Mouse (Mus musculus): ENCODE results near the gene Myo6. TPM values are rescaled to one million over a fixed set of nuclear protein-coding genes. Genes with fewer than 3 reads are reported as not detected.

Gene Myo6
- polyA plus RNA-seq, 1 experiment from 2014 or later = 15.2 TPM

DNA sequence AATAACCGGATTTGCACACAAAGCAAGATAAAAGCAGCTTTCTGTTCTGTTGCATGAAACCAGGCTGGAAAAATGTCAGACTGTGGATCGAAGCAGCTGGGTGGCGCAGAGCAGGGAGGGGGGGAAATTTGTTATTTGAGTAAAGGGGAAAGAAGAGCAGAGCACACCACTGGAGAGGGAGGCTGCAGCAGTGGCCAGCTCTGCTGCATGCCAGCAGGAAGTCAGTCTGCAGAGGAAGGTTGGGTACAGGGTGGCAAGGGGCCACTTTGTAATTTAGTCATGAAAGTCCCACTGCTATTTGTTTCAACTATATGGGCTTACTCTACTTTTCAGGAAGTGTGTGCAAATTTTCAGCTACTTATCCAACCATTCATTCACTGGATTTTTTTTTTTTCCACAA is 31.3 kb downstream of the Myo6 start:
- Histone ChIP-seq H3K9me3 (ENCODE audit: control insufficient read depth, low read length) (no peaks in the 10 kb centered on the region), H3K4me2 (ENCODE audit: low read length) (no peak overlapping the region), H3K27ac (replicated peaks in 1 of 2; ENCODE audit: control insufficient read depth in 1 of 2, insufficient read depth in 1 of 2, low read depth in 2 of 2, low read length in 2 of 2) (no peak overlapping the region), H3K36me3 (ENCODE audit: control insufficient read depth, insufficient read depth, low read length) (no peaks in the 10 kb centered on the region), H3K4me1 (ENCODE audit: control insufficient read depth in 2 of 2, insufficient read depth in 2 of 2, low read length in 2 of 2) (peaks cover 5 to 27% of the 10 kb centered on the region in 2 experiments), H3K4me3 (ENCODE audit: control insufficient read depth in 1 of 2, insufficient read depth in 1 of 2, low read depth in 1 of 2, low read length in 2 of 2) (no peak overlapping the region), H3K9ac (ENCODE audit: low read length) (no peak overlapping the region), H3K27me3 (ENCODE audit: control insufficient read depth, insufficient read depth, low read length) (no peaks in the 10 kb centered on the region)
- WGBS = 66% methylated on average over 3 of the region's 3 CpGs
- no peak for ATAC-seq (ENCODE audit: insufficient number of reproducible peaks, insufficient read depth, low FRiP score, low read depth)

DNA sequence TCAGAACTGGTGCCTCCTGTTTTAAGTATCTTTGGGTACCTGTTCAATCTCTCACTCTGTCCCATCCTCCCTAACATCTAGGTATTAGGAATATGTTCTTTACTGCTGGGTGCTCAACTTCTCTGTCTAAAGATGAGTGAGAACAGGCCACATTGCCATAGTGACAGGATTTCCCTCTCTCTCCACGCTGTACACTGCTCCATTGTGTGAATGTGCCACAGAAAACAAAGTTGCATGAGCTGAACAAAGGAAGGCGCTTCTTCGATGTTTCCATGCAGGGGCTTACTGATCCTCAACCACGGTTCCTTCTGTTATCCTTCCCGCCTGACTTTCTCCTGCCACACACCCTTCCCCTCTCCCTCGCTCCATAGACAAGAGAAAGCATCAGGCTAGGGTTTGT is 32.4 kb downstream of the Myo6 start:
- Histone ChIP-seq H3K4me2 (ENCODE audit: low read length) (no peak overlapping the region), H3K4me3 (ENCODE audit: control insufficient read depth in 1 of 2, insufficient read depth in 1 of 2, low read depth in 1 of 2, low read length in 2 of 2) (no peak overlapping the region), H3K27me3 (ENCODE audit: control insufficient read depth, insufficient read depth, low read length) (no peaks in the 10 kb centered on the region), H3K4me1 (ENCODE audit: control insufficient read depth in 2 of 2, insufficient read depth in 2 of 2, low read length in 2 of 2) (peaks cover 4 to 26% of the 10 kb centered on the region in 2 experiments), H3K9me3 (ENCODE audit: control insufficient read depth, low read length) (no peaks in the 10 kb centered on the region), H3K36me3 (ENCODE audit: control insufficient read depth, insufficient read depth, low read length) (no peaks in the 10 kb centered on the region), H3K27ac (replicated peaks in 1 of 2; ENCODE audit: control insufficient read depth in 1 of 2, insufficient read depth in 1 of 2, low read depth in 2 of 2, low read length in 2 of 2) (no peak overlapping the region), H3K9ac (ENCODE audit: low read length) (no peak overlapping the region)
- ATAC-seq (ENCODE audit: insufficient number of reproducible peaks, insufficient read depth, low FRiP score, low read depth) = no peak
- WGBS = 72% methylated on average over 6 of the region's 6 CpGs

DNA sequence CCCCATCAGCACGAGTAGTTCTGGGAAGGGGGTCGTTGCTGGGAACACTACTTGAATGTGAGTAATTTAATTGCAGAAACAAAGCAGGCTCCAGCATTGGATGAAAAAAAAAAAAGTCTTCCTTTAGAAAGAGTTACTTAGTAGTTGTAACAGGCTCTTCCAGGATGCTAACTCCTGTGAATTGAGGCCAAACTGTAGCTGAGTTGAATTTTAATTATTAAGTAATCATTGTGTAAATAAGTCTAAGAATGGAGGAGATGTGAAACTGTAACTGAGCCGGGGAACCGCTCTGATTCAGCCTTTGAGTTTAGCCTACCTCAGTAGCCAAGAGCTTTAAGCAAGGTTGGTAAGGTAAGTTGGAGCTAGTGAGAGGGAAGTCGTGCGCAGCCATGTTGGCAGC is 36.0 kb downstream of the Myo6 start:
- Histone ChIP-seq H3K27ac (replicated peaks in 1 of 2; ENCODE audit: control insufficient read depth in 1 of 2, insufficient read depth in 1 of 2, low read depth in 2 of 2, low read length in 2 of 2) (no peak overlapping the region), H3K4me1 (ENCODE audit: control insufficient read depth in 2 of 2, insufficient read depth in 2 of 2, low read length in 2 of 2) (peaks cover 4 to 7% of the 10 kb centered on the region in 2 experiments; a peak in 2 of 4 replicates), H3K27me3 (ENCODE audit: control insufficient read depth, insufficient read depth, low read length) (no peaks in the 10 kb centered on the region), H3K36me3 (ENCODE audit: control insufficient read depth, insufficient read depth, low read length) (no peaks in the 10 kb centered on the region), H3K9me3 (ENCODE audit: control insufficient read depth, low read length) (no peaks in the 10 kb centered on the region), H3K9ac (ENCODE audit: low read length) (no peak overlapping the region), H3K4me2 (ENCODE audit: low read length) (no peak overlapping the region), H3K4me3 (ENCODE audit: control insufficient read depth in 1 of 2, insufficient read depth in 1 of 2, low read depth in 1 of 2, low read length in 2 of 2) (no peak overlapping the region)
- 82% methylated on average over 6 of the region's 6 CpGs for WGBS
- ATAC-seq (ENCODE audit: insufficient number of reproducible peaks, insufficient read depth, low FRiP score, low read depth) = no peak

- 77% methylated on average over 14 of the region's 14 CpGs for WGBS
- no peak; the same call in 1 of the 2 replicates for ATAC-seq (ENCODE audit: insufficient number of reproducible peaks, insufficient read depth, low FRiP score, low read depth)
- no peak overlapping the region for H3K4me2 ChIP-seq (ENCODE audit: low read length)
- no peaks in the 10 kb centered on the region for H3K27me3 ChIP-seq (ENCODE audit: control insufficient read depth, insufficient read depth, low read length)
- no peak overlapping the region for H3K4me3 ChIP-seq (ENCODE audit: control insufficient read depth in 1 of 2, insufficient read depth in 1 of 2, low read depth in 1 of 2, low read length in 2 of 2)
- H3K36me3 ChIP-seq (ENCODE audit: control insufficient read depth, insufficient read depth, low read length) = no peaks in the 10 kb centered on the region
- H3K9ac ChIP-seq (ENCODE audit: low read length) = no peak overlapping the region
- no peaks in the 10 kb centered on the region for H3K9me3 ChIP-seq (ENCODE audit: control insufficient read depth, low read length)
- no peak overlapping the region for H3K27ac ChIP-seq (replicated peaks in 1 of 2; ENCODE audit: control insufficient read depth in 1 of 2, insufficient read depth in 1 of 2, low read depth in 2 of 2, low read length in 2 of 2)
- H3K4me1 ChIP-seq (ENCODE audit: control insufficient read depth in 2 of 2, insufficient read depth in 2 of 2, low read length in 2 of 2) = peaks cover 0 to 4% of the 10 kb centered on the region in 2 experiments; a peak in 2 of 4 replicates
Observed at GRCm38 (mm10) chr9:80202374-80203060, 37.7 kb downstream of the Myo6 start.

GRCm38 (mm10) chr9:80208681-80209080 is 43.9 kb downstream of the Myo6 start:
- H3K9me3 ChIP-seq (ENCODE audit: control insufficient read depth, low read length) = no peaks in the 10 kb centered on the region
- no peak for ATAC-seq (ENCODE audit: insufficient number of reproducible peaks, insufficient read depth, low FRiP score, low read depth)
- H3K4me2 ChIP-seq (ENCODE audit: low read length) = no peak overlapping the region
- H3K4me1 ChIP-seq (ENCODE audit: control insufficient read depth in 2 of 2, insufficient read depth in 2 of 2, low read length in 2 of 2) = no peaks in the 10 kb centered on the region
- 88% methylated on average over 2 of the region's 2 CpGs for WGBS
- no peak overlapping the region for H3K4me3 ChIP-seq (ENCODE audit: control insufficient read depth in 1 of 2, insufficient read depth in 1 of 2, low read depth in 1 of 2, low read length in 2 of 2)
- H3K27ac ChIP-seq (replicated peaks in 1 of 2; ENCODE audit: control insufficient read depth in 1 of 2, insufficient read depth in 1 of 2, low read depth in 2 of 2, low read length in 2 of 2) = no peak overlapping the region
- no peaks in the 10 kb centered on the region for H3K27me3 ChIP-seq (ENCODE audit: control insufficient read depth, insufficient read depth, low read length)
- no peaks in the 10 kb centered on the region for H3K36me3 ChIP-seq (ENCODE audit: control insufficient read depth, insufficient read depth, low read length)
- no peak overlapping the region for H3K9ac ChIP-seq (ENCODE audit: low read length)

GRCm38 (mm10) chr9:80209459-80209858 is 44.6 kb downstream of the Myo6 start:
- Histone ChIP-seq H3K4me2 (ENCODE audit: low read length) (no peak overlapping the region), H3K9me3 (ENCODE audit: control insufficient read depth, low read length) (no peaks in the 10 kb centered on the region), H3K9ac (ENCODE audit: low read length) (no peak overlapping the region), H3K36me3 (ENCODE audit: control insufficient read depth, insufficient read depth, low read length) (no peaks in the 10 kb centered on the region), H3K4me1 (ENCODE audit: control insufficient read depth in 2 of 2, insufficient read depth in 2 of 2, low read length in 2 of 2) (no peaks in the 10 kb centered on the region), H3K27me3 (ENCODE audit: control insufficient read depth, insufficient read depth, low read length) (no peaks in the 10 kb centered on the region), H3K4me3 (ENCODE audit: control insufficient read depth in 1 of 2, insufficient read depth in 1 of 2, low read depth in 1 of 2, low read length in 2 of 2) (no peak overlapping the region), H3K27ac (replicated peaks in 1 of 2; ENCODE audit: control insufficient read depth in 1 of 2, insufficient read depth in 1 of 2, low read depth in 2 of 2, low read length in 2 of 2) (no peak overlapping the region)
- no peak for ATAC-seq (ENCODE audit: insufficient number of reproducible peaks, insufficient read depth, low FRiP score, low read depth)
- WGBS = 78% methylated on average over 10 of the region's 10 CpGs

GRCm38 (mm10) chr9:80210096-80210495 is 45.3 kb downstream of the Myo6 start:
- no peaks in the 10 kb centered on the region for H3K27me3 ChIP-seq (ENCODE audit: control insufficient read depth, insufficient read depth, low read length)
- H3K4me3 ChIP-seq (ENCODE audit: control insufficient read depth in 1 of 2, insufficient read depth in 1 of 2, low read depth in 1 of 2, low read length in 2 of 2) = no peak overlapping the region
- no peaks in the 10 kb centered on the region for H3K36me3 ChIP-seq (ENCODE audit: control insufficient read depth, insufficient read depth, low read length)
- H3K27ac ChIP-seq (replicated peaks in 1 of 2; ENCODE audit: control insufficient read depth in 1 of 2, insufficient read depth in 1 of 2, low read depth in 2 of 2, low read length in 2 of 2) = no peak overlapping the region
- H3K4me1 ChIP-seq (ENCODE audit: control insufficient read depth in 2 of 2, insufficient read depth in 2 of 2, low read length in 2 of 2) = no peaks in the 10 kb centered on the region
- H3K9me3 ChIP-seq (ENCODE audit: control insufficient read depth, low read length) = no peaks in the 10 kb centered on the region
- WGBS = 74% methylated on average over 12 of the region's 12 CpGs
- no peak overlapping the region for H3K9ac ChIP-seq (ENCODE audit: low read length)
- no peak for ATAC-seq (ENCODE audit: insufficient number of reproducible peaks, insufficient read depth, low FRiP score, low read depth)
- no peak overlapping the region for H3K4me2 ChIP-seq (ENCODE audit: low read length)

GRCm38 (mm10) chr9:80213428-80213827 is 48.6 kb downstream of the Myo6 start:
- no peak for ATAC-seq (ENCODE audit: insufficient number of reproducible peaks, insufficient read depth, low FRiP score, low read depth)

More at GRCm38 (mm10) chr9:80213428-80213827, 48.6 kb downstream of the Myo6 start:
- 72% methylated on average over 2 of the region's 2 CpGs for WGBS
- Histone ChIP-seq H3K27ac (replicated peaks in 1 of 2; ENCODE audit: control insufficient read depth in 1 of 2, insufficient read depth in 1 of 2, low read depth in 2 of 2, low read length in 2 of 2) (no peak overlapping the region), H3K36me3 (ENCODE audit: control insufficient read depth, insufficient read depth, low read length) (no peaks in the 10 kb centered on the region), H3K27me3 (ENCODE audit: control insufficient read depth, insufficient read depth, low read length) (no peaks in the 10 kb centered on the region), H3K4me1 (ENCODE audit: control insufficient read depth in 2 of 2, insufficient read depth in 2 of 2, low read length in 2 of 2) (peaks cover 2 to 14% of the 10 kb centered on the region in 2 experiments; a peak in 3 of 4 replicates), H3K9ac (ENCODE audit: low read length) (no peak overlapping the region), H3K9me3 (ENCODE audit: control insufficient read depth, low read length) (no peaks in the 10 kb centered on the region), H3K4me3 (ENCODE audit: control insufficient read depth in 1 of 2, insufficient read depth in 1 of 2, low read depth in 1 of 2, low read length in 2 of 2) (no peak overlapping the region), H3K4me2 (ENCODE audit: low read length) (no peak overlapping the region)
